ENCODE assay signal across 8 mouse cellular contexts in the genomic region with DNA sequence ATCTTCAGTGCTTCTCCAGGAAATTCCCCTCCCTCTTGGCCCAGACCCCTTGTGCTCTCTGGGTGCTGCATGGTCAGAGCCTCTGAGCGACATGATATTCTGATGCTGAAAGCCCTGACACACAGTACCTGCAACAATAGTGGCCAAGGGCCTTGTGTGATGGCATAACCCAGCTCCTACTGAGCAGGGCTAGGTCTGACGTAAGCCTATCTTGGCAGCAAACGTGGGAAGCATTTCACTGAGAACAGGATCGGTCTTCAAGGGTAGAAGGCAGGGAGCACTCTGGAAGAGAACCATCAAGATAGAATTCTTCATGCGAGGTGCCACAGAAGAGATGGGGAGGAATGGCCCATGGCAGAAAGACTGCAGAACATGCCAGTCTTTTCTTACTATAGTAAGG. TPM values are rescaled to one million over a fixed set of nuclear protein-coding genes. Genes with fewer than 3 reads are reported as not detected.
DNase-seq lines count a peak whose midpoint lies in the region; ATAC-seq and TF ChIP-seq lines count a peak whose summit lies in the region.

A gene (minus strand): TSS at position 101 of the 400 bp plus-strand sequence.

- H3K36me3 ChIP-seq in hindbrain, embryonic 13.5 days = no peaks in the 10 kb centered on the region
- no peaks in the 10 kb centered on the region for H3K36me3 ChIP-seq in liver, embryonic 14.5 days (replicated peaks; ENCODE audit: control insufficient read depth, insufficient read depth, low read depth)

- H3K27me3 ChIP-seq in cerebellum, adult 2 months (ENCODE audit: control insufficient read depth, insufficient read depth, low read length) = no peaks in the 10 kb centered on the region
- H3K27me3 ChIP-seq in Patski = no peaks in the 10 kb centered on the region
- H3K27me3 ChIP-seq in hindbrain, embryonic 13.5 days = peaks cover 32% of the 10 kb centered on the region
- H3K27me3 ChIP-seq in liver, embryonic 14.5 days (ENCODE audit: control insufficient read depth, insufficient read depth, low read length) = peaks cover 49% of the 10 kb centered on the region

- no peaks in the 10 kb centered on the region for H3K9me3 ChIP-seq in hindbrain, embryonic 13.5 days
- no peaks in the 10 kb centered on the region for H3K9me3 ChIP-seq in liver, embryonic 14.5 days (ENCODE audit: control insufficient read depth, low read length)

- H3K4me3 ChIP-seq in cerebellum, adult 2 months (replicated peaks; ENCODE audit: insufficient read depth, low read depth, low read length) = no peak within 1 kb of the TSS
- no peak within 1 kb of the TSS for H3K4me3 ChIP-seq in hindbrain, embryonic 13.5 days
- no peak within 1 kb of the TSS for H3K4me3 ChIP-seq in liver, embryonic 14.5 days (ENCODE audit: insufficient read depth in 1 of 2, low read depth in 2 of 2, low read length in 2 of 2)

- WGBS in cerebellum, adult 2 months = 74% methylated on average over 5 of the region's 5 CpGs
- 82% methylated on average over 5 of the region's 5 CpGs for WGBS in hindbrain, embryonic 13.5 days
- WGBS in liver, embryonic 14.5 days (ENCODE audit: insufficient replicate concordance) = 66% methylated on average over 5 of the region's 5 CpGs

- no peak for ATAC-seq in Patski
- ATAC-seq in hindbrain, embryonic 13.5 days (ENCODE audit: low FRiP score) = no peak
- no peak for ATAC-seq in liver, embryonic 14.5 days (ENCODE audit: insufficient read depth)

- TF ChIP-seq EP300 in liver, embryonic 14.5 days (IDR thresholded peaks at IDR 0.05; ENCODE audit: low read depth) = no peak

- POLR2A ChIA-PET in Patski (lab: Charles Lee) = no interaction called here

- in situ Hi-C loops in Patski (cut with MboI; ENCODE audit: low pct_unique_long_range_greater_than_20kb) = loop anchor here (25.0 kb wide), 1 partner anchor 303 kb away; no protein-coding TSS in a partner anchor

- peaks cover 3% of the 10 kb centered on the region; the same call in 1 of the 2 replicates for H3K4me1 ChIP-seq in cerebellum, adult 2 months (ENCODE audit: control insufficient read depth, insufficient read depth, low read length)
- H3K4me1 ChIP-seq in hindbrain, embryonic 13.5 days (replicated peaks) = peaks cover 34% of the 10 kb centered on the region
- no peaks in the 10 kb centered on the region for H3K4me1 ChIP-seq in liver, embryonic 14.5 days (replicated peaks; ENCODE audit: control insufficient read depth in 2 of 2, insufficient read depth in 2 of 2, low read length in 1 of 2)

- H3K9ac ChIP-seq in hindbrain, embryonic 13.5 days = no peak within 1 kb of the TSS
- H3K9ac ChIP-seq in liver, embryonic 14.5 days (replicated peaks) = no peak within 1 kb of the TSS

- DNase-seq in cerebellum, adult 2 months = no peak
- DNase-seq in cerebellum, adult 11-12 months = no peak
- DNase-seq in Patski (ENCODE audit: low read depth, low spot score) = no peak
- no peak for DNase-seq in gastrocnemius, adult 18-20 months (ENCODE audit: low spot score)
- no peak for DNase-seq in liver, embryonic 14.5 days (ENCODE audit: low read depth in 3 of 3, low spot score in 3 of 3)
- no peak for DNase-seq in spleen, postnatal 36 days (ENCODE audit: low spot score in 2 of 2)
- DNase-seq in c-Kit-positive CD71-positive TER-119-positive erythroid progenitor cells, embryonic 14.5 days (ENCODE audit: low spot score) = no peak

- TF ChIP-seq POLR2A in cerebellum, adult 2 months (IDR thresholded peaks at IDR 0.05; ENCODE audit: borderline replicate concordance, insufficient read depth, low read length) = no peak

- peak within 1 kb of the TSS; percentile 88; the same call in 1 of the 2 replicates for H3K4me2 ChIP-seq in hindbrain, embryonic 13.5 days
- H3K4me2 ChIP-seq in liver, embryonic 14.5 days (ENCODE audit: low read depth) = no peak within 1 kb of the TSS

- no peak within 1 kb of the TSS for H3K27ac ChIP-seq in cerebellum, adult 2 months (ENCODE audit: insufficient read depth, low read length)
- H3K27ac ChIP-seq in hindbrain, embryonic 13.5 days = no peak within 1 kb of the TSS
- H3K27ac ChIP-seq in liver, embryonic 14.5 days = no peak within 1 kb of the TSS

- CTCF ChIA-PET in Patski (lab: Charles Lee) = no interaction called here

- TF ChIP-seq CTCF in cerebellum, adult 2 months (IDR thresholded peaks at IDR 0.05; ENCODE audit: borderline replicate concordance, insufficient read depth, low read depth, low read length) = no peak
- no peak for TF ChIP-seq CTCF in Patski (IDR thresholded peaks at IDR 0.05)
- TF ChIP-seq CTCF in liver, embryonic 14.5 days (IDR thresholded peaks at IDR 0.05; ENCODE audit: low read depth) = no peak

RNA-seq across cellular contexts. Expression of the gene that starts here (rescaled TPM):
- 83.6 and 88.3 TPM in 2 replicates for polyA plus RNA-seq in cerebellum, adult 2 months (2012; rRNA removed)
- 47.7 TPM for polyA plus RNA-seq in Patski (2021)
- total RNA-seq in gastrocnemius, adult 18-20 months (2021) = 100 to 1,000 TPM; 113 to 114 TPM
- polyA plus RNA-seq in hindbrain, embryonic 13.5 days (2015; fragmentation: Nextera tagmentation; extraction: Ambion mirVana) = 52.9 and 59.4 TPM in 2 replicates
- 9.7 and 15.1 TPM in 2 replicates for polyA plus RNA-seq in liver, embryonic 14.5 days (2012; rRNA removed)
- 22.3 and 22.4 TPM in 2 replicates for polyA plus RNA-seq in liver, embryonic 14.5 days (2014; fragmentation: Nextera tagmentation; extraction: Ambion mirVana)
